Mouse (Mus musculus): ENCODE measurements around the gene Clcf1. TPM values are rescaled to one million over a fixed set of nuclear protein-coding genes. Genes with fewer than 3 reads are reported as not detected.

Gene Clcf1
- 38.4 TPM for polyA plus RNA-seq (2017; shearing (Covaris generic))

GRCm38 (mm10) chr19:4214071-4214770 is at the start of gene Clcf1, which contains the start of gene AC109138.7:
Gene Clcf1 (plus strand): TSS chr19:4214238.
Gene AC109138.7 (plus strand): TSS chr19:4214357.

GRCm38 (mm10) chr19:4175368-4175947 is 38.6 kb upstream of the Clcf1 start, which contains the start of gene Carns1:
Gene Carns1 (minus strand): TSS chr19:4175479.

GRCm38 (mm10) chr19:4190831-4191334 is 23.2 kb upstream of the Clcf1 start, which contains the start of gene Tbc1d10c:
Gene Tbc1d10c (minus strand): TSS chr19:4191284.

GRCm38 (mm10) chr19:4191528-4192250 is 22.3 kb upstream of the Clcf1 start, which contains the start of gene Ppp1ca:
Gene Ppp1ca (plus strand): TSS chr19:4192065.

GRCm38 (mm10) chr19:4201291-4201909 is 12.6 kb upstream of the Clcf1 start, which contains the start of gene Rad9a:
Gene Rad9a (minus strand): TSS chr19:4201662.

GRCm38 (mm10) chr19:4231253-4232185 is 17.5 kb downstream of the Clcf1 start, which contains the start of gene Pold4:
Gene Pold4 (plus strand): TSS chr19:4231899.

GRCm38 (mm10) chr19:4268566-4269361 is 54.7 kb downstream of the Clcf1 start, which contains the start of gene Ssh3:
Gene Ssh3 (minus strand): TSS chr19:4269180.

Other genes with a start within 250 kb of the Clcf1 start
- not detected for gene Aldh3b2, start 241.9 kb upstream of the Clcf1 start, polyA plus RNA-seq (2017; shearing (Covaris generic))
- 0.60 TPM for gene Acy3, start 227.7 kb upstream of the Clcf1 start, polyA plus RNA-seq (2017; shearing (Covaris generic))
- not detected for gene Tbx10, start 221.5 kb upstream of the Clcf1 start, polyA plus RNA-seq (2017; shearing (Covaris generic))
- 17.6 TPM for gene Nudt8, start 213.7 kb upstream of the Clcf1 start, polyA plus RNA-seq (2017; shearing (Covaris generic))
- 2.0 TPM for gene Gm49405, start 213.6 kb upstream of the Clcf1 start, polyA plus RNA-seq (2017; shearing (Covaris generic))
- 3.5 TPM for gene Doc2g, start 210.9 kb upstream of the Clcf1 start, polyA plus RNA-seq (2017; shearing (Covaris generic))
- 164 TPM for gene Ndufv1, start 201.4 kb upstream of the Clcf1 start, polyA plus RNA-seq (2017; shearing (Covaris generic))
- 512 TPM for gene Gstp1, start 176.3 kb upstream of the Clcf1 start, polyA plus RNA-seq (2017; shearing (Covaris generic))
- gene Gstp2, start 168.2 kb upstream of the Clcf1 start, polyA plus RNA-seq (2017; shearing (Covaris generic)) = 2.0 TPM
- gene Gstp3, start 154.7 kb upstream of the Clcf1 start, polyA plus RNA-seq (2017; shearing (Covaris generic)) = 96.6 TPM
- not detected for gene Cabp2, start 132.7 kb upstream of the Clcf1 start, polyA plus RNA-seq (2017; shearing (Covaris generic))
- gene Cdk2ap2, start 117.1 kb upstream of the Clcf1 start, polyA plus RNA-seq (2017; shearing (Covaris generic)) = 799 TPM
- gene Pitpnm1, start 114.2 kb upstream of the Clcf1 start, polyA plus RNA-seq (2017; shearing (Covaris generic)) = 330 TPM
- gene Aip, start 88.4 kb upstream of the Clcf1 start, polyA plus RNA-seq (2017; shearing (Covaris generic)) = 195 TPM
- gene Gpr152, start 74.5 kb upstream of the Clcf1 start, polyA plus RNA-seq (2017; shearing (Covaris generic)) = not detected
- gene Cabp4, start 70.2 kb upstream of the Clcf1 start, polyA plus RNA-seq (2017; shearing (Covaris generic)) = 0.41 TPM
- gene Coro1b, start 65.6 kb upstream of the Clcf1 start, polyA plus RNA-seq (2017; shearing (Covaris generic)) = 394 TPM
- 1,480 TPM for gene Ptprcap, start 60.6 kb upstream of the Clcf1 start, polyA plus RNA-seq (2017; shearing (Covaris generic))
- 49.1 TPM for gene Rps6kb2, start 50.9 kb upstream of the Clcf1 start, polyA plus RNA-seq (2017; shearing (Covaris generic))
- 36.9 TPM for gene Carns1, start 38.8 kb upstream of the Clcf1 start, polyA plus RNA-seq (2017; shearing (Covaris generic))
- 782 TPM for gene Tbc1d10c, start 23.0 kb upstream of the Clcf1 start, polyA plus RNA-seq (2017; shearing (Covaris generic))
- gene Ppp1ca, start 22.2 kb upstream of the Clcf1 start, polyA plus RNA-seq (2017; shearing (Covaris generic)) = 1,094 TPM
- 80.3 TPM for gene Rad9a, start 12.6 kb upstream of the Clcf1 start, polyA plus RNA-seq (2017; shearing (Covaris generic))
- gene AC109138.7, start 119 bp downstream of the Clcf1 start, polyA plus RNA-seq (2017; shearing (Covaris generic)) = 0.61 TPM
- 113 TPM for gene Pold4, start 17.7 kb downstream of the Clcf1 start, polyA plus RNA-seq (2017; shearing (Covaris generic))
- 0.73 TPM for gene Ssh3, start 54.9 kb downstream of the Clcf1 start, polyA plus RNA-seq (2017; shearing (Covaris generic))
- 7.3 TPM for gene Ankrd13d, start 68.9 kb downstream of the Clcf1 start, polyA plus RNA-seq (2017; shearing (Covaris generic))
- gene Grk2, start 92.0 kb downstream of the Clcf1 start, polyA plus RNA-seq (2017; shearing (Covaris generic)) = 238 TPM
- gene Kdm2a, start 184.0 kb downstream of the Clcf1 start, polyA plus RNA-seq (2017; shearing (Covaris generic)) = 71.8 TPM
- gene Rhod, start 225.2 kb downstream of the Clcf1 start, polyA plus RNA-seq (2017; shearing (Covaris generic)) = 4.6 TPM